Mouse (Mus musculus): ENCODE results near the gene Ccdc107. TPM values are rescaled to one million over a fixed set of nuclear protein-coding genes. Genes with fewer than 3 reads are reported as not detected.

The Ccdc107 gene
- 230 and 568 TPM in 2 replicates for polyA plus RNA-seq (2012; rRNA removed)

GRCm38 (mm10) chr4:43492821-43493185 lies at the start of gene Ccdc107:
Gene Ccdc107 (plus strand): TSS chr4:43492900.

DNA sequence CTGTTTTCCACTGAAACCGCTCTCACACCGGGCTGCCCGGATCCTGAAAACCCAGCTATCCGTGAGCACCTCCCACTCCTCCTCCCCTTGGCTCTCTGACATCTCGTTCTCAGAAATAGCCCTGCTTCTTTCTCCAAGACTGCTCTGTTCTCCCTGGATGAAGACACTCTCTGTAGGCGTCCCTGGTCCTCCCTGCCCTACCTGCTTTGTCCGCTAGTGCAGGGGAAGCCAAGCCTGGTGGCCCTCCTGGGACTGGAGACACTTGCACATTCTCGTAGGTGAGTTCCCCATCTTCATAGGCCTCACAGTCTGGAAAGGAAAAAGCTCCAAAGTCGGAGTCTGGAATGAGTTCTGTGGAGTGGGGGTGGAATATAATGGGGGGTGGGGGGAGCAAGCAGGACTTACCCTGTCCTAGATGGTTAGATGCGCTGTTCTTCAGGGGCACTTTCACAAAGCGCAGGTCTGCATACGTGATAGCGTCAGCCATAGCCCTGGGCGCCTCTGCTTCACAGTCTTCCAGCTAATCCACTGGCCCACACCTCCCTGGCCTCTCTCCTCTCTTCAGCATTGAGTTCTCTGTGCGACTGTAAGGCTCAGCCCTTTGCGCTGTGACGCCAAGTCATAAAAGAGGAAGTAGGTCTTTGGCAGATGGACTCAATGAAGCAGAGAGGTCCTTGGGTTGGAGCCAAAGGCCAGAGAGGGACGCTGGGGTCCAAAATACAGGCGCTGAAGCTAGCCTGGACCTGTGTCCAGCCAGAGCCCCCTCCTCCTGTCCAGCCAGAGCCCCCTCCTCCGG lies 38.5 kb upstream of the Ccdc107 start, which contains the start of gene Cd72:
Cd72 (minus strand) TSS at position 588 of the 796 bp plus-strand sequence.

GRCm38 (mm10) chr4:43483535-43484091 lies 9.1 kb upstream of the Ccdc107 start, which contains the start of gene Sit1:
Gene Sit1 (minus strand): TSS chr4:43483734.

DNA sequence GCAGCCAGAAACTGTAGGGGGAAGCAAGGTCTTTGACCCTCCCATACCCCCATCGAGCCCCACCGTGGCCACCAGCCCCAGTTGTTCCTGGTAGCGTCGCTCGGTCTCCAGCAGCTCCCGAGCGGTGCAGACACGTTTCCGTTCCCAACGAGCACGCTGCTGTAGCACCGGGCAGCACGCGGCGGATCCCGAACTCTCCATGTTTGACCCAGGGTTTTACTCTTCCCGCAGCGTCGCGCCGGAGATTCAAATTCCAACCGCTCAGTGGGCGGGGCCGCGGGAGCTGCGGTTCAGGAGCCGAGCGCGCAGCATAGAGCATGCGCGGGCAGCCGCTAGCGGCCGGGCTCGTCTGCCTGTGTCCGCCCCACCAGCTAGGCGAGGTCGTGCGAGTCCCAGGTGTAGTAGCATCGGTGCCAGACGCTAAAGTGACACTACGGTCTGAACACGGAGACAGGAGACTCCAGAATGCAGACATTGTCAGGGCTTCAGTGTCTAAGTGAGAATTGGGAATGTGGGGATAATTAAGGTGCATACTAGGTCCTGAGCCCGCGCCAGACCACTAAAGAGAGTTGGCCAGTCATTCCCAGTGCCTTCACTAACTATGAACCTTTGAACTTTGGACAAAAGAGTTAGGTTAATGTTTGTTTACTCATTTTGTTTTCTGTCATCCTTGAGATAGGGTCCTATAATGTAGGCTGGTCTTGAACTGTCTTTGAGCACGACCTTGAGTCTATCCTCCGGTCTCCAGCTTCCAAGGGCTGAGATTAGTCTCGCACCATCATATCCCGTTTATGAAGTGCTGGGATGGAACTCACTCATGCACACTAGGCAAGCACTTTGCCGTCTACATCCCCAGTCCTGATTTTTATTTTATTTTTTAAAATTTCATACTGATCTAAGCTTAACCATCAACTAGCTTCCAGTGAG lies 7.0 kb downstream of the Ccdc107 start, which contains the start of gene Arhgef39:
Arhgef39 (minus strand) TSS at position 289 of the 927 bp plus-strand sequence.

GRCm38 (mm10) chr4:43506536-43507185 lies 14.0 kb downstream of the Ccdc107 start, which contains the start of gene Car9:
Gene Car9 (plus strand): TSS chr4:43506966.

Other genes with a start within 250 kb of the Ccdc107 start
- gene Atp8b5, start 225.7 kb upstream of the Ccdc107 start, polyA plus RNA-seq (2012; rRNA removed): 0.02 and 0.19 TPM in 2 replicates
- gene Rusc2, start 110.9 kb upstream of the Ccdc107 start, polyA plus RNA-seq (2012; rRNA removed): 15.3 and 18.5 TPM in 2 replicates
- gene Fam166b, start 63.8 kb upstream of the Ccdc107 start, polyA plus RNA-seq (2012; rRNA removed): 0.10 and 0.21 TPM in 2 replicates
- gene Tesk1, start 51.0 kb upstream of the Ccdc107 start, polyA plus RNA-seq (2012; rRNA removed): 44.6 and 55.4 TPM in 2 replicates
- gene Cd72, start 38.3 kb upstream of the Ccdc107 start, polyA plus RNA-seq (2012; rRNA removed): 0.48 and 1.2 TPM in 2 replicates
- gene Sit1, start 9.2 kb upstream of the Ccdc107 start, polyA plus RNA-seq (2012; rRNA removed): not detected in 2 replicates
- gene Arhgef39, start 6.8 kb downstream of the Ccdc107 start, polyA plus RNA-seq (2012; rRNA removed): 17.0 and 20.2 TPM in 2 replicates
- 129 and 141 TPM in 2 replicates for gene Car9, start 14.1 kb downstream of the Ccdc107 start, polyA plus RNA-seq (2012; rRNA removed)
- 135 and 141 TPM in 2 replicates for gene Tpm2, start 30.9 kb downstream of the Ccdc107 start, polyA plus RNA-seq (2012; rRNA removed)
- 81.6 and 105 TPM in 2 replicates for gene Creb3, start 69.4 kb downstream of the Ccdc107 start, polyA plus RNA-seq (2012; rRNA removed)
- 39.2 and 40.8 TPM in 2 replicates for gene Tln1, start 69.8 kb downstream of the Ccdc107 start, polyA plus RNA-seq (2012; rRNA removed)
- 22.1 and 23.2 TPM in 2 replicates for gene Rgp1, start 85.8 kb downstream of the Ccdc107 start, polyA plus RNA-seq (2012; rRNA removed)
- gene Gba2, start 86.0 kb downstream of the Ccdc107 start, polyA plus RNA-seq (2012; rRNA removed): 8.4 and 9.4 TPM in 2 replicates
- not detected in 2 replicates for gene Msmp, start 91.6 kb downstream of the Ccdc107 start, polyA plus RNA-seq (2012; rRNA removed)
- 7.3 and 12.5 TPM in 2 replicates for gene Npr2, start 139.0 kb downstream of the Ccdc107 start, polyA plus RNA-seq (2012; rRNA removed)
- gene Spag8, start 160.7 kb downstream of the Ccdc107 start, polyA plus RNA-seq (2012; rRNA removed): 0.19 and 0.75 TPM in 2 replicates
- 43.0 and 58.4 TPM in 2 replicates for gene Hint2, start 163.6 kb downstream of the Ccdc107 start, polyA plus RNA-seq (2012; rRNA removed)
- 5.1 and 5.4 TPM in 2 replicates for gene Tmem8b, start 176.1 kb downstream of the Ccdc107 start, polyA plus RNA-seq (2012; rRNA removed)
- 0.08 TPM in 1 of 2 replicates, not detected in the other for gene Fam221b, start 176.2 kb downstream of the Ccdc107 start, polyA plus RNA-seq (2012; rRNA removed)
- not detected in 2 replicates for gene Olfr70, start 207.9 kb downstream of the Ccdc107 start, polyA plus RNA-seq (2012; rRNA removed)
- not detected in 2 replicates for gene Olfr71, start 217.4 kb downstream of the Ccdc107 start, polyA plus RNA-seq (2012; rRNA removed)
- 6.2 and 9.7 TPM in 2 replicates for gene Hrct1, start 234.3 kb downstream of the Ccdc107 start, polyA plus RNA-seq (2012; rRNA removed)
- 0.37 and 0.73 TPM in 2 replicates for gene Spaar, start 237.1 kb downstream of the Ccdc107 start, polyA plus RNA-seq (2012; rRNA removed)

All from stomach, adult 2 months (tissue).